Mouse (Mus musculus) ovary, adult 2 months (tissue): ENCODE data around the gene Zfp628. TPM values are rescaled to one million over a fixed set of nuclear protein-coding genes. Genes with fewer than 3 reads are reported as not detected.

Source experiments
- polyA plus RNA-seq: library from polyadenylated mRNA; depleted of rRNA; stranded (reverse); fragments of >200 nt; gene quantifications from 2 replicates; pipeline ENCODE4 v1.2.3, GENCODE M21; 2012; rRNA removed

The Zfp628 gene
- polyA plus RNA-seq = 37.7 and 42.3 TPM in 2 replicates

DNA sequence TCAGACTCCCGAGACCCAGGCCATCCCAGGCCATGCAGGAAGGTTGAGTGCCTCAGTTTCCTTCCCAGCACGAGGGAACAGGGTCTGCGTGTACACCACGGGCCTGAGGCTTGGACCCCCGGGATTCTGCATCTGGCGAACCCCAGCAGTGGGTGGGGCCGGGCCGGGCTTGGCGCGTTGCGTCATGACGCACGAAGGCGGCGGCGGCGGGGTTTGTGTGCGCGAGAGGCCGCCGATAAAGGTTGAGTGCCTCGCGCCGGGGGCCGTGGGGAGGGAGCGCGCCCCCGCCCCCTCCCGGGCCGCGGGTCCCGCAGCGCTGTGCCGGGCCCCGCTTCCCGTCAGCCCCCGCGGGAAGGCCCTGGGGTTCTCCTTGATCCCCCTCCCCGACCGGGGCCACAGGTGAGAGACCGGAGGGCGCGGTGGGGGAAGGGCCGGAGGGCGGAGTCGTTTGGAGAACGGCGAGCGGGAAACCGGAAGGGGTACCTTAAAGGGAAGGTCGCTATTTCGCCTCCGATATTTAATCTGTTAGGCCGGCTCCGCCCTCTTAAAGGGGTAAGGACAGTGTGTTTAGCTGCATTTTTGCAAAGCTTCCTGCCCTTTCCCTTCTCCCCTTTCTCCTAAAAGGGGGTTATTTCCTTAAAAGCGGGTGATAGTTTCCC is at the start of gene Zfp628:
Gene Zfp628 (plus strand): TSS at position 211 of the 659 bp plus-strand sequence.

GRCm38 (mm10) chr7:4870133-4870532 is 44.9 kb upstream of the Zfp628 start, which contains the start of gene Isoc2b:
TSS of gene Isoc2b (minus strand) at chr7:4870258.

DNA sequence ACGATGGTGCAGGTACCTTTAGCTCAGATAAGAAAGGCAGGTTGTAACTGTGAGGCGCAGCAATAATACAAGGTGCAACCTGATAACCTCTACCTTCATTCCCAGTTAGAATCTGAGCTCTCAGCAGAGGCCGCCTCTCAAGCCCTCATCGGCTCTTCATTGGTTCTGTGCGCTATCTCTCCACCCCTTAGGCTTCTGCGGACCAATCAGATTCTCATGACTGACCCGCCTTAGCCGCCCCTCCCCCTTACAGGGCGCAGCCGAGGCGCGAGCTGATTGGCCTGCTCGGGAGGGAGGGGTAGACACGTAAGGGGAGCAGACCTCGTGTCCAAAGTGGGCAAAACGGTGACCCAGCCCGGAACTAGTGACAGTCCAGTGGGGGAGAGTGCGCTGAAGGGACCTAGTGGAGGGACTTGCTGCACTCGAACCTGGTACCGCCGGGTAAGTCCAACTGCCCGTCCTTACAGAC is 38.2 kb upstream of the Zfp628 start, which contains the start of gene Isoc2a:
Gene Isoc2a (plus strand): TSS at position 401 of the 469 bp plus-strand sequence.

DNA sequence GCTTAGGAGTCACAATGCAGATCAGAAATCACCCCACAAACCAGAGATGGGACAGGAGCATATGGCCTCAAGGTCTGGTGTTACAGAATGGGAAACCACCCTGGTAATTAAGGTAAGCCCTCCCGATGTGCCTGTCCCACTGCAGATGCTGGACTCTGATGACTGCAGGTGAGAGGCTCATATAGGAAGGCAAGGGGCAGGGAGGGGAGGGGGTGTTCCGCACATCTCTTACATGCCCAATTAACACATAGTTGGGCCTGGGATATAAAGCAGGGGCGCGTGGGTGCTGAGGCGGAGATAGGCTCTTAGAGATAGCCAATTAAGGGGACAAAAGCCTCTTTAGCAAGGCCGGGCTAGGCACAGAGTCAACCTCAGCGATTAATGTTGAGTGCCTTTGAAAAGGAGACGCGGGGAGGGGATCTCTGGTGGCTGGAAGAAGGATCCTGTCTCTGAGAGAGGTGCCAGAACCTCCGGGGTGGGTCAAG is 8.5 kb upstream of the Zfp628 start, which contains the start of gene Gm36210:
Gene Gm36210 (minus strand): TSS at position 51 of the 485 bp plus-strand sequence.

DNA sequence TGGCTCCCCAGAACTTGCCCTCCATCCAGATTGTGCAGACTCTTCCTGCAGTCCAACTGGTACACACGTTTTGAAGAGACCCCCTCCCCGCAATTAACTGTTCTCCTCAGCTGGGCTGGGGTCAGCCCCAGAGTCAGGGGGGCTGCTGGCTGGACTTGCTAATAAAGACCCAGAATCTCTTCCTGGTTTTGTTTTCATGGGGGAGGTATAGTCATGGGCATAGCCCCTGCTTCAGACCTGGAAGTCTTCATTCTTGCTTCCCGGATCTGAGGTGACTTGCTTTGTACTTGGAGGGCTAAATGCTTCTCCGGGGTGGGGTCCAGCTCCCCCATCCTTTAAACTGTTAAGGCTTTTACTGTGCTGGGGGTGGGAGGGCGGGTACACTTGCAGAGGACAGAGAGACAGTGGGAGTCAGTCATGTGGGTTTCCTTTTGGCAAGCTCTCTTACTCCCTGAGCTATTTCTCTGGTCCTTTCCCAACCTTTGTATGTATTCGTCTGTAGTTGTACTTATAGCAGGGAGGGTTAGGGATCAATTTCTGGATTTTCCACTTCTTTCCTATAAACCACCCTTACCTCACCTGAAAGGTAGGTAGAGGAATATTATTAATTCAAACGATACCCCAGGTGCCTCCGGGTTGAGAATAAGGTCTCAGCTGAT is 6.9 kb downstream of the Zfp628 start, which contains the start of gene Nat14:
Gene Nat14 (plus strand): TSS at position 205 of the 659 bp plus-strand sequence.

DNA sequence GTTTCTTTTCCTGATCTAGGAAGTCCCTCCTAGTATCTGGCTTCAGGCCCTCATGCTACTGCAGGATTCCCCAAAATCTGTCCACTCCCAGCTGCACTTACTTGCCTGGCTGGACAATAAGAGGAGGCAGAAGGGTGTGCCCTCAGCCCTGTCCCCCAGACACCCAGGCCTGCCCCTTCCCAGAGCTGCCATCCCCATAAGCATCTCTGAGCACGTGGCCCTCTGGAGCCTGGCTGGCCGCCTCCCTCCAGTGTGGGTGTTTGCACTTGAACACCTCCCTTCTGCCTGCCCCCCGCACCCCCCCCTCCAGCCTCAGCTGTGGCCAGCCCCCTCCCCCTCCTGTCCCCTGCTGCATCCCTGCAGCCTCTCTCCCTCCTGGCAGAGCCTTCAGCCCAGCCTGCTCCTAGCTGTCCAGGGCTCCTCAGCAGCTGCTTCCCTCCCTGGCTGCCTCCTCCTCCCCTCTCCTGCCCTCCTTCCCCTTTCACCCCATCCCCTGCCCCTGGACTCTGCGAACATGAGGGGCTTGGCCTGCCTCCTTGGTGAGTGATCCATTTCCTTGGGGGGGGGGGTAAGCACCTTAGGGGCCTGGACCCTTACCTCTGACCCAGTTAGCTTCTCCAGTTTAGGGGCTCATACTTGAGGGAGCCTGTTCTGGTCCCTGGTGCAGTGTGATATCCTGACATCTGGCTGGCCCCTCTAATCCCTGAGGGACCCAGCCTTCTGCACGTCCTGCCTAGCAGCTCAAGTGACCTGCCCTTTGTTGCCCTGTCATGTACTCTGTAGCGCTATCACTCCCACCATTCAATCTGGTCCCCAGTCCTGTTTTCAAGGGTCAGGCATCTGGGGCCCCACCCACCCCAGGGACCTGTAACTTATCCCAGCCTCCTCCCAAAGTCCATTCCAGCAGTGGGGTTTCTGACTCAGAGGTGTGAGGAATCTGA is 10.7 kb downstream of the Zfp628 start, which contains the start of gene Ssc5d:
Gene Ssc5d (plus strand): TSS at position 345 of the 941 bp plus-strand sequence.

GRCm38 (mm10) chr7:4964272-4964671 is 49.3 kb downstream of the Zfp628 start, which contains the start of gene Sbk2:
TSS of gene Sbk2 (minus strand) at chr7:4964406.

GRCm38 (mm10) chr7:4971068-4971467 is 56.1 kb downstream of the Zfp628 start, which contains the start of gene Sbk3:
TSS of gene Sbk3 (minus strand) at chr7:4971168.

Other genes with a start within 250 kb of the Zfp628 start
- gene Hspbp1, start 230.1 kb upstream of the Zfp628 start, polyA plus RNA-seq = 85.5 and 91.1 TPM in 2 replicates
- 12.9 and 13.8 TPM in 2 replicates for gene Brsk1, start 224.6 kb upstream of the Zfp628 start, polyA plus RNA-seq
- gene Tmem150b, start 190.0 kb upstream of the Zfp628 start, polyA plus RNA-seq = 0.82 and 0.95 TPM in 2 replicates
- 189 and 218 TPM in 2 replicates for gene Kmt5c, start 175.1 kb upstream of the Zfp628 start, polyA plus RNA-seq
- 26.8 and 59.2 TPM in 2 replicates for gene Cox6b2, start 162.1 kb upstream of the Zfp628 start, polyA plus RNA-seq
- 0.05 and 0.06 TPM in 2 replicates for gene Fam71e2, start 143.9 kb upstream of the Zfp628 start, polyA plus RNA-seq
- gene Il11, start 132.4 kb upstream of the Zfp628 start, polyA plus RNA-seq = 1.1 and 1.2 TPM in 2 replicates
- gene Tmem190, start 132.3 kb upstream of the Zfp628 start, polyA plus RNA-seq = not detected in 2 replicates
- 88.3 and 125 TPM in 2 replicates for gene Tmem238, start 125.6 kb upstream of the Zfp628 start, polyA plus RNA-seq
- 545 and 557 TPM in 2 replicates for gene Rpl28, start 122.3 kb upstream of the Zfp628 start, polyA plus RNA-seq
- gene Ube2s, start 102.6 kb upstream of the Zfp628 start, polyA plus RNA-seq = 228 and 308 TPM in 2 replicates
- 2.5 and 3.9 TPM in 2 replicates for gene Shisa7, start 70.5 kb upstream of the Zfp628 start, polyA plus RNA-seq
- gene Isoc2b, start 45.0 kb upstream of the Zfp628 start, polyA plus RNA-seq = 28.1 and 35.4 TPM in 2 replicates
- 23.7 and 25.1 TPM in 2 replicates for gene Isoc2a, start 38.1 kb upstream of the Zfp628 start, polyA plus RNA-seq
- 0.44 and 0.48 TPM in 2 replicates for gene Gm36210, start 8.7 kb upstream of the Zfp628 start, polyA plus RNA-seq
- gene Nat14, start 6.8 kb downstream of the Zfp628 start, polyA plus RNA-seq = 13.2 and 17.2 TPM in 2 replicates
- gene Ssc5d, start 10.6 kb downstream of the Zfp628 start, polyA plus RNA-seq = 13.3 and 16.0 TPM in 2 replicates
- 1.1 and 1.2 TPM in 2 replicates for gene Sbk2, start 49.2 kb downstream of the Zfp628 start, polyA plus RNA-seq
- 0.76 and 1.1 TPM in 2 replicates for gene Sbk3, start 56.0 kb downstream of the Zfp628 start, polyA plus RNA-seq
- 120 and 131 TPM in 2 replicates for gene Zfp579, start 80.9 kb downstream of the Zfp628 start, polyA plus RNA-seq
- gene Zfp524, start 99.2 kb downstream of the Zfp628 start, polyA plus RNA-seq = 33.1 and 43.6 TPM in 2 replicates
- gene Fiz1, start 99.5 kb downstream of the Zfp628 start, polyA plus RNA-seq = 51.0 and 51.7 TPM in 2 replicates
- not detected in 2 replicates for gene Gm44973, start 100.3 kb downstream of the Zfp628 start, polyA plus RNA-seq
- gene Zfp865, start 105.2 kb downstream of the Zfp628 start, polyA plus RNA-seq = 66.1 and 69.1 TPM in 2 replicates
- 12.0 and 14.1 TPM in 2 replicates for gene Ccdc106, start 105.3 kb downstream of the Zfp628 start, polyA plus RNA-seq
- gene 4632433K11Rik, start 118.9 kb downstream of the Zfp628 start, polyA plus RNA-seq = not detected in 2 replicates
- gene Zfp784, start 123.2 kb downstream of the Zfp628 start, polyA plus RNA-seq = 6.3 and 6.5 TPM in 2 replicates
- gene Zfp580, start 136.3 kb downstream of the Zfp628 start, polyA plus RNA-seq = 73.6 and 77.5 TPM in 2 replicates
- gene U2af2, start 146.9 kb downstream of the Zfp628 start, polyA plus RNA-seq = 225 and 253 TPM in 2 replicates
- gene Epn1, start 165.0 kb downstream of the Zfp628 start, polyA plus RNA-seq = 235 and 260 TPM in 2 replicates
- gene Rfpl4, start 201.7 kb downstream of the Zfp628 start, polyA plus RNA-seq = 2.3 and 4.7 TPM in 2 replicates
- 0.26 and 0.66 TPM in 2 replicates for gene Rasl2-9, start 210.7 kb downstream of the Zfp628 start, polyA plus RNA-seq
- not detected in 2 replicates for gene Vmn1r55, start 234.5 kb downstream of the Zfp628 start, polyA plus RNA-seq